Mouse (Mus musculus) gastrocnemius, adult 18-20 months (tissue): ENCODE measurements around the gene Gm21876. TPM values are rescaled to one million over a fixed set of nuclear protein-coding genes. Genes with fewer than 3 reads are reported as not detected.
"Not testable (repeated sequence)": the region's sequence is repeated elsewhere in the genome, so short reads cannot be mapped to it uniquely, and the experiment has no call there.

Experiments used
- DNase-seq: peaks from one replicate; pipeline ENCODE4 v3.0.0; 2021; ENCODE audit warnings: low spot score
- long read RNA-seq, 2 experiments: library from polyadenylated mRNA; stranded (forward); transcript quantifications; one replicate each; pipeline ENCODE4 v2.0.0; 2021
- total RNA-seq, 2 experiments: library from RNA; stranded (reverse); gene quantifications; 2 replicates each; pipeline ENCODE4 v1.2.3; 2021

The Gm21876 gene
- total RNA-seq, result not detected
- long read RNA-seq, experiment 1, result 0 reads
- long read RNA-seq, experiment 2, result 0 reads

- DNase-seq, result no peak
Measured at GRCm38 (mm10) chrX:21175553-21175952, at the start of gene Gm21876. TSS of gene Gm21876 (minus strand) at chrX:21175653.

DNA sequence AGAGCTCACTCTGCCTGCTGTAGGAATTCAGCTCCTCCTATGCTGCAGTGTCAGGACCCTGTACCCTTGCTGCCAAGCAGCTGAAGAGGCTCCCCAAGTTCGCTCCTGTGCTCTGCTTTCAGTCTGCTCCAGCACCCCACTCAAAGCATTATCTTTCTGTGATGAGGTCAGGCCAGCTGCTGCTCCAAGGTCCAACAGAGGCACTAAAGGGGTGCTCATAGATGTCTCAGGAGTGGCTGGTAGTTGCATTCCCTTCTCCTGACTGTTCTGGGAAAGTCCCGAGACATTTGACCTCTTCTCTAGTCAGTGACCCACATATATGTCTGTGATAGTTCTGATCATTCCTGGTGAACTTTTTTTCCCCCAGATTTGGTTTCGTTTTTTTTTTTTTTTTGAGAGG lies 45.0 kb upstream of the Gm21876 start:
- no peak for DNase-seq

DNA sequence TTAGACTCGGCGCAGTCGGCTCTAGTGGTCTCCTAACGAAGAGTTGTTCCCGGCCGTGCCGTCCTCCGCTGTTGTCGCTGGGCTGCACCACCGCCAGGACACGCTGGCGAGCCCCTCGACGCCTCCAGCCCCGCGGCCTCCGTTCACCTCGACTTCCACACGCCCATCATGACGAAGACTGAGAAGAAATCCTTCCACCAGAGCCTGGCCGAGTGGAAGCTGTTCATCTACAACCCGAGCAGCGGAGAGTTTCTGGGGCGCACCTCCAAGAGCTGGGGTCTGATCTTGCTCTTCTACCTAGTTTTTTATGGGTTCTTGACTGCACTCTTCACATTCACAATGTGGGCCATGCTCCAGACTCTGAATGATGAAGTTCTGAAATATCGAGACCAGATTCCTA lies 28.8 kb downstream of the Gm21876 start:
- not testable (repeated sequence) for DNase-seq

Other genes starting within 250 kb of the Gm21876 start
- gene Cfp, start 244.1 kb downstream of the Gm21876 start, total RNA-seq, result 1 to 10 TPM; 3.0 to 3.7 TPM
- 1 to 10 TPM; 5.7 to 6.1 TPM for gene Elk1, start 225.0 kb downstream of the Gm21876 start, total RNA-seq
- gene Uxt, start 213.6 kb downstream of the Gm21876 start, total RNA-seq, result 10 to 100 TPM; 34.9 to 35.0 TPM
- 1 to 10 TPM; 1.3 to 1.6 TPM for gene Zfp182, start 113.3 kb downstream of the Gm21876 start, total RNA-seq
- gene Spaca5, start 107.2 kb downstream of the Gm21876 start, total RNA-seq, result not detected
- under 1 TPM; 0.16 to 0.17 TPM for gene Zfp300, start 86.1 kb downstream of the Gm21876 start, total RNA-seq
- not detected for gene Ssxa1, start 59.8 kb downstream of the Gm21876 start, total RNA-seq